Mouse (Mus musculus) forebrain, postnatal 0 days (tissue): ENCODE data around the gene Kif27. TPM values are rescaled to one million over a fixed set of nuclear protein-coding genes. Genes with fewer than 3 reads are reported as not detected.
A peak's percentile ranks its signal among the peaks of the same experiment; 100 is the strongest.

Experiments
- ATAC-seq: fragments of 200-750 bp; cut with Nextera tagmentation; 2 replicates; pipeline ENCODE4 v1.8.0; 2017; ENCODE audit warnings: mild to moderate bottlenecking, moderate library complexity
- DNase-seq: peaks from one replicate; pipeline ENCODE4 v3.0.0-alpha.2; 2015
- H3K27ac ChIP-seq: fragments of 300-500 bp; sonication (generic); 2 replicates; pipeline ENCODE4 v1.5.1; 2014; ENCODE audit warnings: low read depth, mild to moderate bottlenecking, antibody characterized with exemption, low read length, moderate library complexity, mixed read lengths
- H3K27me3 ChIP-seq: fragments of 300-500 bp; sonication (generic); 2 replicates; pipeline ENCODE4 v1.6.1; 2014; ENCODE audit warnings: mild to moderate bottlenecking, low read length, mixed read lengths; ENCODE audit not compliant: insufficient read depth
- H3K36me3 ChIP-seq: fragments of 300-500 bp; sonication (generic); 2 replicates; pipeline ENCODE4 v1.6.1; 2014; ENCODE audit warnings: mild to moderate bottlenecking, moderate library complexity; ENCODE audit not compliant: insufficient read depth
- H3K4me1 ChIP-seq: fragments of 300-500 bp; sonication (generic); 2 replicates; pipeline ENCODE4 v1.6.1; 2014; ENCODE audit warnings: antibody characterized with exemption; ENCODE audit not compliant: insufficient read depth
- H3K4me2 ChIP-seq: fragments of 300-500 bp; sonication (generic); 2 replicates; pipeline ENCODE4 v1.6.1; 2014; ENCODE audit warnings: low read depth, mild to moderate bottlenecking, moderate library complexity
- H3K4me3 ChIP-seq: fragments of 300-500 bp; sonication (generic); 2 replicates; pipeline ENCODE4 v1.5.1; 2014; ENCODE audit warnings: low read depth, low read length, mixed read lengths
- H3K9ac ChIP-seq: fragments of 300-500 bp; sonication (generic); 2 replicates; pipeline ENCODE4 v1.6.1; 2014; ENCODE audit warnings: mild to moderate bottlenecking
- H3K9me3 ChIP-seq: fragments of 300-500 bp; sonication (generic); 2 replicates; pipeline ENCODE4 v1.6.1; 2016; ENCODE audit warnings: low read length
- CTCF ChIP-seq: sonication (generic); IDR thresholded peaks from 2 replicates; pipeline ENCODE4 v1.5.1; 2016; ENCODE audit warnings: antibody characterized with exemption, control low read depth, low read depth
- WGBS: fragments of 180-500 bp; shearing (Covaris S2); extraction: QIAGEN DNeasy Blood & Tissue Kit; methylation state at CpG from one replicate; pipeline ENCODE4 v1.1.7; 2014; 5-methylcytosine and 5-hydroxymethylcytosine counted together
- microRNA counts: library from miRNA; unstranded; fragments of <30 nt; microRNA quantifications from one replicate; lab custom pipeline; 2015
- microRNA-seq, 2 experiments: library from miRNA; unstranded; fragments of <30 nt; microRNA quantifications; one replicate each; pipeline ENCODE4; 2016
- polyA plus RNA-seq: library from polyadenylated mRNA; unstranded; fragments of >200 nt; fragmentation: Nextera tagmentation; extraction: Ambion mirVana; gene quantifications from 2 replicates; pipeline ENCODE4 v1.2.1, GENCODE M21; 2015
- total RNA-seq: library from RNA; depleted of rRNA; stranded (reverse); fragments of >200 nt; gene quantifications from 2 replicates; pipeline ENCODE4 v1.2.3, GENCODE M21; 2014; rRNA removed

The Kif27 gene
- total and polyA plus RNA-seq, 2 experiments from 2014 or later, result 2.0 to 5.2 TPM

DNA sequence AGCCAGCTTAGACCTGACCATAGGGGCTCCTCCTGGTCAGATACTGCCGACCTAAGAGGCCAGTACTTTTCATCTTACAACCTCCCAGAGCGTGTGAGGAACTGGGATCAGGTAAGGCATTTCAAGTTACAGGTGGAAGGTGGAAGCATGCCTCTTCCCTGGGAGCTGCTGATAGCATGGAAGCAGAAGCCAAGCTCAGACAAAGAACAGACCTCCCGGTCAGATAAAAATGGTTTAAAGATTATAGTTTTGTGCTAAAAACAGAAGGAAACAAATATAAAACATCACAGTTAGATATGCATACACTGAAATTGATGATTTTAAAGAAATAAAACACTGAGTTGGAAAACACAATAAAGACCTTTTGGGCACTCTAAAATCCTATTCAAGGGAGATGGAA lies 92.1 kb downstream of the Kif27 start:
- H3K27ac ChIP-seq, result no peak overlapping the region
- no peaks in the 10 kb centered on the region for H3K9me3 ChIP-seq
- no peak overlapping the region for H3K4me3 ChIP-seq
- no peaks in the 10 kb centered on the region for H3K4me1 ChIP-seq
- TF ChIP-seq CTCF, result no peak
- no peak overlapping the region for H3K9ac ChIP-seq
- WGBS, result 89% methylated on average over 3 of the region's 3 CpGs
- ATAC-seq (no peak), DNase-seq (no peak)
- no peaks in the 10 kb centered on the region for H3K36me3 ChIP-seq
- H3K4me2 ChIP-seq, result no peak overlapping the region
- no peaks in the 10 kb centered on the region for H3K27me3 ChIP-seq

DNA sequence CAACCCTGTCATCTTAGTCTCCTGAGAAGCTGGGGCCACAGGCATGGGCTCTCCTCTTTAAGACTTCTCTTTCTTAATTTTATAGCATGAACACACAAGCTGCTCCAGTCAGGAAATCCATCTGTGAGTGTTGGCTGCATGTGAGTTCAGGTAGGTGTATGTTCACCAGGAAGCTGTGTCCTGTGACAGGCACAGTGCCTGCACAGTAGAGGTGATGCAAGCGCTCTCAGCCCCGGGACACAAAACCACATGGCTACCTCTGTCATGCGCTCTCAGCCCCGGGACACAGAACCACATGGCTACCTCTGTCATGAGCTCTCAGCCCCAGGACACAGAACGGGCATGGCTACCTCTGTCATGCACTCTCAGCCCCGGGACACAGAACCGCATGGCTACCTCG lies 95.4 kb downstream of the Kif27 start:
- ATAC-seq (no peak), DNase-seq (no peak)
- H3K9ac ChIP-seq, result no peak overlapping the region
- H3K9me3 ChIP-seq, result no peaks in the 10 kb centered on the region
- H3K4me2 ChIP-seq, result no peak overlapping the region
- H3K27ac ChIP-seq, result no peak overlapping the region
- no peaks in the 10 kb centered on the region; the same call in 1 of the 2 replicates for H3K36me3 ChIP-seq
- H3K4me3 ChIP-seq, result no peak overlapping the region
- no peaks in the 10 kb centered on the region for H3K4me1 ChIP-seq
- no peak for TF ChIP-seq CTCF
- 85% methylated on average over 8 of the region's 8 CpGs for WGBS
- H3K27me3 ChIP-seq, result no peaks in the 10 kb centered on the region

DNA sequence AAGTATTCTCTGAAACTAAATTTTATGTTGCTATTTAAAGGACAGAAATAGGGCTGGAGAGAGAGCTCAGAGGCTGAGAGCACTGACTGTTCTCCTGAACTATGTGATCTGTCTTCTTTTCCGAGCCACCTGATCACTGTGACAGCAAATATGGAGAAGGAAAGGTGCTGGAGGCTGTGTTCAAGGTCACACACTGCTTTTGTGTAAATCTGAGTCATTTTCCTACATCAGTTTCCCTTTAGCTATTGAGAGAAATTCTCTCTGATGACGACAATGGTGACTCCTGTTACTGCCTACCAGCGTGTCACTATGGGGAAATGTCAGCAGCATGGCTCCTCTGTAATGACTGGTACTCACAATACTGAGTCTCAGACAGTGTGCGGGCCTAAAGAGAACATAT lies 97.2 kb downstream of the Kif27 start:
- Histone ChIP-seq H3K36me3 (no peaks in the 10 kb centered on the region; the same call in 1 of the 2 replicates), H3K4me3 (no peak overlapping the region), H3K4me2 (no peak overlapping the region), H3K9ac (no peak overlapping the region), H3K27me3 (no peaks in the 10 kb centered on the region), H3K27ac (no peak overlapping the region), H3K9me3 (no peaks in the 10 kb centered on the region), H3K4me1 (no peaks in the 10 kb centered on the region)
- no peak for ATAC-seq
- DNase-seq, result no peak
- WGBS, result 83% methylated on average over 4 of the region's 4 CpGs
- TF ChIP-seq CTCF, result no peak

DNA sequence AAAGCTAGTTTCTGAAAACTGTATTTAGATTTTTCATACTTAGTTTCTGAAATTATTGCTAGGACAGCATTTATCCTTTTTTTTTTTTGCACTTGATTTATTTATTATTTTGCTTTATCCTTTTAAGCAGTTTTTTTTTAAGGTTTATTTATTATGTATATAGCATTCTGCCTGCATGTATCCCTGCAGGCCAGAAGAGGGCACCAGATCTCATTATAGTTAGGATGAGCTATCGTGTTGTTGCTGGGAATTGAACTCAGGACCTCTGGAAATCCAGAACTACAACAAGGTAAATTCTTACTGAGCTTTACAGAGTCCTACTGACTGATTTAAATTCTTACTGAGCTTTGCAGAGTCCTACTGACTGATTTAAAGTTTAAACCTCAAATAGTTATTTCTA lies 105.7 kb downstream of the Kif27 start:
- Histone ChIP-seq H3K4me1 (no peaks in the 10 kb centered on the region), H3K27me3 (no peaks in the 10 kb centered on the region), H3K36me3 (0 out of 2 replicates have a peak, but pooled peaks cover 9% of the 10 kb centered on the region), H3K9ac (no peak overlapping the region), H3K9me3 (no peaks in the 10 kb centered on the region), H3K27ac (no peak overlapping the region), H3K4me2 (no peak overlapping the region), H3K4me3 (no peak overlapping the region)
- 91% methylated on average over 1 of the region's 1 CpGs for WGBS
- DNase-seq (no peak), ATAC-seq (no peak)
- TF ChIP-seq CTCF, result peak; percentile 27; the same call in 1 of the 2 replicates

DNA sequence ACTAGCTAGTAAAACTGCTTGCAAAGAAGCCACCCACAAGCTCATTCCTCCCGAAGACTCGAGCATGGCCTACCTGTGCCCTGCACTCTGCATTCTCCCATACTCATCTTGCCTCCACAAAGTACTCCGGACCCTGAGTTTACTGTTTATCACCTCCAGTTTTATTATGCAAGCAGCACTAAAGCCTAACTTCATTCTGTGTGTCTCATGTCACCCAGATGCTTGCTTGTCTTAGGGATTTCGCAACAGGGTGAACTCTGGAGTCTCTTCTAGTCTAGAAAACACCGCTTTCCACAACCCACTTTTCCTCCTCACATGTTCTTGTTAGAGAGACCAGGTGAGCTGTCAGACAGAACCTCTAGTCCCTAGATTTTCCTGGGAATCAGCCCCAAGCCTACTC lies 110.0 kb downstream of the Kif27 start:
- Histone ChIP-seq H3K36me3 (0 out of 2 replicates have a peak, but pooled peaks cover 8% of the 10 kb centered on the region), H3K27ac (no peak overlapping the region), H3K9me3 (no peaks in the 10 kb centered on the region), H3K4me1 (no peaks in the 10 kb centered on the region), H3K27me3 (no peaks in the 10 kb centered on the region), H3K9ac (no peak overlapping the region), H3K4me3 (no peak overlapping the region), H3K4me2 (no peak overlapping the region)
- no peak for TF ChIP-seq CTCF
- no peak for ATAC-seq
- no peak for DNase-seq
- WGBS, result 97% methylated on average over 5 of the region's 5 CpGs

MicroRNA genes within 50 kb of the gene (microRNA counts, 519-probe panel; counts per million panel counts)
- 4,390 counts per million, percentile 55 among the panel's probes with 10 or more counts for microRNA mmu-miR-7a (lab: Ali Mortazavi, UCI)

Small RNA genes lying within 50 kb of the gene (microRNA-seq; reads per million reads assigned to microRNA genes)
- 0 reads per million in 2 experiments for gene Mir6369
- gene Mir7-1, result 623 to 701 reads per million in 2 experiments

Other genes starting within 250 kb of the Kif27 start
- 11.9 and 12.2 TPM in 2 replicates for gene Klhl3, start 245.5 kb downstream of the Kif27 start, total RNA-seq
- gene Klhl3, start 245.5 kb downstream of the Kif27 start, polyA plus RNA-seq, result 7.6 and 12.6 TPM in 2 replicates
- 197 and 234 TPM in 2 replicates for gene Hnrnpa0, start 230.6 kb downstream of the Kif27 start, total RNA-seq
- gene Hnrnpa0, start 230.6 kb downstream of the Kif27 start, polyA plus RNA-seq, result 76.5 and 86.6 TPM in 2 replicates
- gene Idnk, start 201.5 kb downstream of the Kif27 start, total RNA-seq, result 20.0 and 26.0 TPM in 2 replicates
- 46.9 and 49.9 TPM in 2 replicates for gene Idnk, start 201.5 kb downstream of the Kif27 start, polyA plus RNA-seq
- gene Ubqln1, start 143.5 kb downstream of the Kif27 start, total RNA-seq, result 125 and 172 TPM in 2 replicates
- 85.9 and 118 TPM in 2 replicates for gene Ubqln1, start 143.5 kb downstream of the Kif27 start, polyA plus RNA-seq
- gene Gkap1, start 83.4 kb downstream of the Kif27 start, total RNA-seq, result 21.0 and 26.3 TPM in 2 replicates
- gene Gkap1, start 83.4 kb downstream of the Kif27 start, polyA plus RNA-seq, result 26.1 and 27.4 TPM in 2 replicates
- gene 2210016F16Rik, start 26.1 kb upstream of the Kif27 start, total RNA-seq, result 16.0 and 16.8 TPM in 2 replicates
- gene 2210016F16Rik, start 26.1 kb upstream of the Kif27 start, polyA plus RNA-seq, result 14.2 TPM in 2 replicates
- gene Rmi1, start 43.1 kb upstream of the Kif27 start, total RNA-seq, result 14.0 and 20.8 TPM in 2 replicates
- 14.2 and 18.7 TPM in 2 replicates for gene Rmi1, start 43.1 kb upstream of the Kif27 start, polyA plus RNA-seq
- gene Hnrnpk, start 44.2 kb upstream of the Kif27 start, total RNA-seq, result 737 and 787 TPM in 2 replicates
- 1,083 and 1,166 TPM in 2 replicates for gene Hnrnpk, start 44.2 kb upstream of the Kif27 start, polyA plus RNA-seq